Mouse (Mus musculus): ENCODE measurements at regions not wholly inside any gene's neighbourhood (a gene's known extent, or its start where the extent isn't known, plus 50 kb on each side); places are given as distances from the start of the nearest gene placed in this dataset.

DNA sequence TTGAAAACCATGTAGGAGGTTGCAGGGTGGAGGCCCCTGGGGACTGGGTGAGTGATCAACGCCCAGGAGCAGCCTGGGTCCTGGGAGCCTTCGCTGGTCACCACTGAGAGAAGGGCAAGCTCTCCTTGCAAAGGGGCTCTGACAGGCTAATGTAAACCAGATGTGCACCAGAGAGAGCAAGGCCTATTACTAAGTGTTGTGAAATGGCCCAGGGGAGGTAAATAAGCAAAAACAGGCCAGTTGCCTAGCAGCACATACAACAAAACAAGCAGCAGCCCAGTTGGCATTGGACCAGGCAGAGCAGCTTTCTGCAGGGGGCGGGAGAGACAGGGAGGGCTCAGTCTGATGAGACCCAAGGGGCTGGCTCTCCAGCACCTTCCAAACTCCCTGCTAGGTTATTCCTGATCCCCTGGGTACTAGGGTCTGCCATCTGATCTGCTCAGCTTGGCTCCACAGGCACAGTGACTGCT lies 239.5 kb upstream of the Fggy start:
- DNase-seq (ENCODE audit: low spot score), result peak; percentile 17

DNA sequence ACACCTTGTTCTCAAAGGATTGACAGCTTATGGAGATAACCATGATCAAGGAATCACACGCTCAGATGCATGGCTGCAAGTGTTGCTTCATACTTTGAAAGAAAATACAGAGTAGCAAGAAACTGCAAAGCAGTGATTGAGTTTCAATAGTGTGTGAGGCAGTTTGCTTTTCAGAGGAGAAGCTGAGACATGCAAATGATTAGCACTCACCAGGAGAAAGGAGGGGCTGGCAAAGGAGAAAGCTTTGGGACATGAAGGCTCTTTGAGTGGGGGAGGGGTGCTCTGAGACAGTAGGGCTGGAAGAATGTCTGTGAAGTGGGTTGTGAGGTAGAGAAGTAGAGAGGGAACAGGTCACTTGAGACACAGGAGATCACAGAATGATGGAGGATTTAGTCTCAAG lies 238.7 kb upstream of the Fggy start:
- no peak for DNase-seq (ENCODE audit: low spot score)

DNA sequence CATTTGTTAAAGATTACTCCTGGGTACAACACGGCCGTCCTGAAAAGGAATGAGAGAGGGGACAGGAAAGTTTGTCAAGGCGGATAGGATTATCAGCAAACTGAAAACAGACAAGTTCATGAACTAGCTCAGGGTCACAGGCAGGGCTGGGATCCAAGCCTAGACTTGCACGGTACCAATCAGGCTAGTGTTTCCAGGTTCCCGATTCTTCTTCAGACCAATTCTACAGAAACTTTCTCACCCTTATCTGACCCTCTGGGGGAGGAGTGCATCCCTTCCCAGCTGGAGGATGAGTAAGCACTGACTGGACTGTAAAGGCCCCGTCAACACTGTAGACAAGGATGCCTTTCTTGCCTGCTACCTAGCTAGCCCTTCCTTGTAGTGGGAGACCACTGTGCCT lies 238.3 kb upstream of the Fggy start:
- no peak for DNase-seq (ENCODE audit: low spot score)

DNA sequence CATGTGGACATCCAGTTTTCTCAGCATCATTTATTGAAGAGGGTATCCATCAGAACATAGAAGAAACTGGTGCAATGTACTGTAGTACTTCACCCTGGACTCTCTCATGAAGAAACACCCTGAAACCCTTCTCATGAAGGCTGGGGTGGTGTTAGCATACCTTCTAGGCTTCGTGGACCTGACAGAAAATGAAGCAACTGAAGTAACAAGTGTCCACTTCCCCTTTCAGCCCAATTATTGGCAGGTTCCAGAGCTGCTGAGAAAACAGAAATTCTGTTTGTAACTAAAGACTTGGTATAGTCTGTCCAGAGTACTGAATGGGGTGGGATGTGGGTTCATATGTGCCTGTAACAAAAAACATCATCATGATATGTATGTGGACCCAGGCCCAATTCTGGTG lies 231.4 kb upstream of the Fggy start:
- no peak for DNase-seq (ENCODE audit: low spot score)

DNA sequence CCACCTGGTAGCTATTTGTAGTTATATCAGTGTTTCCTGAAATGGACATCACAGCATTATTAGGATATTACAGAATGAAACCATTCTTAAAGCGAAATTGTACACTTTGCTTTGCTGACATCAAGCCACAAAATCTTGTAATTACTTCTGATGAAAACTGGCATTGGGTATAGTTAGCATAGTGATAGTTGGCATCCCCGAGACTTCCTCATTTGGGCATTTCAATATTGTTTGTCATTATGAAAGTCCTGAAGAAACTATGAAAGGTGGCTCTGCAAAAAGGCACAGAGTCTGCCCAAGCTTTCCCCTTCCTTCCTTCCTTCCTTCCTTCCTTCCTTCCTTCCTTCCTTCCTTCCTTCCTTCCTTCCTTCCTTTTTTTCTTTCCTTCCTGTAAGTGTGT lies 217.5 kb upstream of the Fggy start:
- DNase-seq (ENCODE audit: low spot score), result no peak

DNA sequence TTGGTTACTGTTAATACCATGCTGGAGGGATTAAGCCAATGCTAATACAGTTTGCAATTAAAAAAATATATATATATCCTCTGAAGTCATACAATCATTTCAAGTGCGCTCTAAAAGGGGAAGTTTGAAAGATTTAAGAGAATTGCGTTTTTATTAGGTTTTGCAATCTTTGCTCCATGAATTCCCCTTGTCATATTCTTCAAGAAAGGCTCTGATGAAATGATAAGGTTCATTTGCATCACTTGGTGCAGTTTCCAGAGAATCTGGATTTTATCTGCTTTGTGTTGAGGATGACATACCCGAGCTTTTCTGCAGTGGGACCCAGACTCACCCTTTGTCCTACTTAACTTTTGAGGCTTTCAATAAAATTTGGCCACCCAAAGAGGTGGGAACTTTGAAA lies 216.4 kb upstream of the Fggy start:
- DNase-seq (ENCODE audit: low spot score), result no peak

DNA sequence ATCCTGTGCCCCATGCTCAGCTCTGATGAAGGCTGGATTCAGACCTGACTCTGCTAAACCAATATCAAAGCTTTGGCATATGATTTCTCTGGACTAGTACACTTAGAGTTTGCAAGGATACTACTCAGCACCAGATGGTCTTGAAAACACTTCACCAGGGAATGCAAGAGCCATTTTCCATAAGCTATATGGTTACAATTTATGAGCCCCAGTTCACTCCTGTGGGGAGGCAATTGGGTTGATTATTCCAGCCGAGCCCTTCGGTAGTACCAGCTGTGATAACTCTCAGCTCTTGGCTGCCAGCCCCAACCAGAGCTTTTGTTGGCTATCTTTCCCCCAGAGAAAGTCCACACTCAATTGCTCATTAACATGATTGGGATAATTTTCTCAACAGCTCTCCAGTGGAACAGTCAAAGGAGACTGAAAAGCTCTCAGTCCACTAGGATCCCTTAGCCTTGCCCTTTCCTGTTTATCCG lies 210.5 kb upstream of the Fggy start:
- DNase-seq (ENCODE audit: low spot score), result peak; percentile 56

DNA sequence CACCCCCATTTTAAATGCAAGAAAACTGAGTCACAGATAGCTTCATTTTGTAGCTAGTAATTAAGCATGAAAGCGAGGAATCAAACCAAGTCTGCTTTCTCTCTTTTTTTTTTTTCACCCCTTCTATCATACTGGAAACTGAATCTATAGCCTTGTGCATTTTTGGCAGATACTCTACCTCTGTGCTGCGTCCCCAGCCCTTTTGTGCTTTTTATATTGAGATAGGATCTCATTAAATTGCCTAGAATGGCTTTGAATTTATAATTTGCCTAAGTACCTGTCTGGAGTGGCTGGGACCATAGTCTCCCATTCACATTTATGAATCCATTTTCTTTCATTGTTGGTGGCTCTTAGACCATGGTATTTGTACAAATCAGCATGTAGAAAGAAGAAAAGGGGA lies 209.9 kb upstream of the Fggy start:
- no peak for DNase-seq (ENCODE audit: low spot score)

DNA sequence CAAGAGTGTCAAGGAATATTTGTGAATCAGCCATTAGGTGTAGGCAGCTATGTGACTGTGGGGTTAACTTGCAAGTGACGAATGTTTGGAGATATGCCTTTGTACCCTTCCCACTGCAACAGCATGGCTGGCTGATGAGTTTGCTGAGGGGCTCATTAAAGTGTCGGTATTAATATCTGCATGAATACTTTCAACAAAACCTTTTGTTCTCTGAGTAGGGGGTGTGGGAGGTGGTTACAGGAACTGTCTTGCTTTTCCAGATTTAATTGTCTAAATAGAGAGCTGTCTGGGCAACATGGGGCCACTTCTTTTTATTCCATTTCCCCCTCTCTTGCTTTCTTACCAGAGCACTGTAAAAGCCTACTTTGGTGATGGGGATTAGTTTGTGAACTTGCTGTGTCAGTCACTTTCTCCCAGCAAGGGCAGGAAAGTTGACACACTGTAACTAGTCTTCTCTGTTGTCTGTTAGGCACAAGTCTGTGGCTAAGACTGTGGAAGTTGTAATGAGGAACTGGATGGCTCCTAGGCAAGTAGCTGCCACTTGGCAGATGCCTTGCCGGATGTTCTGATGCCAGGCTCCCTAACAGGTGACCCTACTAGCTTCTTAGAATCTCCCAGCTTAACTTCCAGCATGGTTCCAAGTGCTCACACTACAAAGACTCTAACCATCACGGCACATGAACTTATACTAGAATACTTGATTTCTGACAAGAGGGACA lies 208.7 kb upstream of the Fggy start:
- DNase-seq (ENCODE audit: low spot score), result no peak

DNA sequence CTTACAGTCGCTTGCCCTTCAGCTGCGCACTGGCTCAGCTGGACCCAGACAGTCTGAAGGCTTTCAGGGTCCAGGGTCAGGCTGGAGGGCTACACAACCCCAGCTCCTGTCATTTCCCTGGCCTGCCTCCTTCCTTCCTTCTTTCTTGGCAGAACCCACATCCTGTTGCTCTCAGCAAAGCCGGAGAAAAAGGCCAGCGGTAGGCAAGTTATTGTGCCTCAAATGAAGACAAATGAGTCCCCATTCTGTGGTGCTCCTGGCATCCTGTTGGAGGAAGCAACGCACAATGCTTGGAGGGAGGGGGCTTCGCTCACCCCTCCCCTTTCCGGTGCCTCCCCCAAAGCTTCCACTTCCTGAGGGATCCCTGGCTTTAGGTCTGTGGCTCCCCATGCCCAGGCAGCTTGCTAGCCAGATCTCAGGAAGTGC lies 203.4 kb upstream of the Fggy start:
- no peak for DNase-seq (ENCODE audit: low spot score)

DNA sequence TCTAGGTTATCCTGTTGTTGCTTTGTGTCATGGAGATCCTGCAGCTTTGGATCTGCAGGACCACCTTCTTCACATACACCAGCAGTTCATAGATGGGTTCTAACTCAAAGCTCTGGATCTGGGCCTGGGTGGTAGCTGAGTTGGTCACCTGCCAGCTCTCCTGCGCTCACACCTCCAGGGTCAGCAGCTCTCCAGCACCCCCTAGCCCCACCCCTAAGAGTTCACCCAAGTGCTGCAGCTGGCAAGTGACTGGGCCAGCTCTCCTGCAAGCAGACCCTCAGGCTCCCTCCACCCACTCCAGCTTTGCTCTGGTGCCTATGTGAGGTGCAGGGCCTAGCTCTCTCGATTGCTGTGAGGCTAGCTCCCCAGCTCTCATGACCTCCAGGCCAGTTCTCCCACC lies 198.6 kb upstream of the Fggy start:
- DNase-seq (ENCODE audit: low spot score), result no peak

DNA sequence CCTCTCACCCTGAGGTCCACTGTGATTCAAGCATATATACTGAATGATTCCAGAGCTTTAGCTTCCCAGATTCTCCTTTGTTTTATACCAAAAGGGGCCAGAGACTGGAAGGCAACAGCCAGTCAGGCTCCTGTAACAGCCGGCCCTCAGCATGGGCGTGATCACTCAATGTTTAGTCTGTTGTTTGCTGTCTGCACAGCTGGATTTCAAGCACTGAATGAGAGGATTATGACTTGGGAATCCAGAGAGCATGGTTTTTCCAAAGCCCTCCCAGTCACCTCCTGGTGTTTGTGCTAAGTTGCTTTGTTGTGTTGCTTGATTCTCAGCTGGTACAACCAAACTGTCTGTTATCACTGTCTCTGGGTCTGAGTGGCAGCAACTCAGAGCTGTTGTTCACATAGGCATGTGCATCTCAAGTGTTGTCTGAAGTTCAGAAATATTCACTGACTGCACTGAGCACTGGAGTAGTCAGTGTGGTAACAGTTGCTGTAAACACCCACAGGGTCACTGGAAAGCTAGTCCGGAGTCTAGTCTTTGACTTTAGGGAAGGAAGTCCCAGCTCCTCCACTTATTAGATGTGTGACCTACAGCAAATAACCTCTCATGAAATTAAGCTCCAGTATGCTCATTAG lies 196.9 kb upstream of the Fggy start:
- DNase-seq (ENCODE audit: low spot score), result no peak

DNA sequence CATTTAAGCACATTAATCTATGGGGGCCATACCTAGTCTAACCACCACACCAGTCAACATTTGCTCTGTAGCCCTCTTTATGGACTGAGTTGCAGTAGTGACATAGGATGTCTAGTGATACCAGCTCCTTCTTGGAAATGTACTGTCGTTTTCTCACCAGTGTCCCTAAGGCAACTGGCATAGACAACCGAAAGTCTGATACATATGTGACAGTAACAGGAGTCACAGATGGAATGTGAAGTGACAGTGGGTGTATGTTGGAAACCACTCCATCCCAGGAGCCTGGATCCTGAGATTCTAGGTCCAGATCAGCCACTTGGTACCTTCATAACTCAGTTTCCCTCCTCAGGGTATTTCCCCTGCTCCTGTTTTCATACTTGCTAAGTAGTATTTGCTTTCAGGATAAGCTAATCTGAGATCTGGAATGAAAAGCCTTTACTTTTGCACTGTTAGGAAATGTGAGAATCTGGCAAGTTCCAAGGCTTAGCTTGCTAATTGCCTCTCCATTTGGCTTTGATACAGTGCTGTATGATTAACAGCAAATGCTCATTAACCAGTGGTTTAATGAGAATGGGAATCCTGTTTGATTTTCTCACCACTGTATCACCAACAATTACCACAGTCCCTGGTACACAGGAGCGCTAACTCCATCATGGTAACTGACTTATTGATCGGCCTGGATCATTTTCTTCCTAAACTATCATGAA lies 192.8 kb upstream of the Fggy start:
- no peak for DNase-seq (ENCODE audit: low spot score)

DNA sequence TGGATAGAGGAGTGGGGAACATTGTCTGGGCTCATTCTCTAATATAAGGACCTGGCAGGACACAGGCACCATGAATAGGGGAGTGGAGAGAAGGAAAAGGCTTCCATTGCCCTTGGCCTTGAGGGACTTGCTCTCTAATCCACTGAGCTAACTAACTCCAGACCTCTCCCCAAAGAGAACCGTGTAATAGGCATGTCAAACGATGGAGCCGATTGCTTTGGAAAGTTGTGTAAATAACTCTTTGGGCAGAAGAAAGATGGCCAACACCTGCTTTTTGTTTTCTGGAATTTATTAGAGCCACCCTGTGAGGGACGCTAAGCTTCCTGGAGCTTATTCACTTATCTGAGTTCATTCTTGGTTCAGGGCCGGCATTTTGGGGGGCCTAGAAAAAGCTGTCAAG lies 180.9 kb upstream of the Fggy start:
- DNase-seq (ENCODE audit: low spot score), result no peak

DNA sequence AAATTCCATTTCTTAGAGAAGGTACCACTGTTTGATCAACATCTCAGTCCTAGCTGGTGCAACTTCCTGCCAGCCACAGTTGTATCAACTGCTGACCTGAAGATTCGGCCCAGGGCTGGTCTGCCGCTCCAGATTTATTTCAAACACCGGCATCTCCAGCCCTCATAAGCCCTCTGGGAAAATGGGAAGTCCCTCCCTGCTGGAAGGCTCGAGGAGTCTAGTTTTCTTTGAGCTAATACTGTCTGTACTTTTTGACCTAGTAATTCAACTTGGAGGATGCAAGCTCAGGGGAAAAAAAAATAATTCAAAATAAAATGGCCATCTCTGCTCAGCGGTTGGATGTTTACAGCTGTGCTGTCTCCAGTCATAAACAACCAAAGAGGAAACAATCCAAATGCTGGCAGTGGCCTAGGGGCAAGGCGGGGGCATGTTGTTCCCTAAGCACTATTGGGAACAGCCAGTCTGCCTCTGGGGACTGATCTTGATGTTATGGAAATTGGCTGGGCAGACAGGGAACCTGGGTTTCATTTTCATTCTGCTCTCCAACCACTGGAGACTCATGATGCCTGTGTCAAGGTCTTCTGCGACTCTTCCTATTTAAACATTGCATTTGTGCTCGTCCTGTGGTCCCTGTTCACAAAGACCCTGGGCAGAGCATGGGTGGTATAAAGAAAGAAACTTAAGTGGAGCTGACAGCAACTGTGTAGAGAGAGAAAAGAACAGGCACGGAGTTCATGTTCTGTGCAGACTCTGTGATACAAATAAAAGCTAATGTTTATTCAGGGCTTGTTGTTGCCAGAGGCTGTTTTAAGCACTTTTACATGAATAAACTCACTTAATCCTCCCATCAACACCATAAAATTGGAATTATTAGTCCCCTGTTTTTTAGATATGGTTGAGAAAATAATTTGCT lies 179.8 kb upstream of the Fggy start:
- no peak for DNase-seq (ENCODE audit: low spot score)

DNA sequence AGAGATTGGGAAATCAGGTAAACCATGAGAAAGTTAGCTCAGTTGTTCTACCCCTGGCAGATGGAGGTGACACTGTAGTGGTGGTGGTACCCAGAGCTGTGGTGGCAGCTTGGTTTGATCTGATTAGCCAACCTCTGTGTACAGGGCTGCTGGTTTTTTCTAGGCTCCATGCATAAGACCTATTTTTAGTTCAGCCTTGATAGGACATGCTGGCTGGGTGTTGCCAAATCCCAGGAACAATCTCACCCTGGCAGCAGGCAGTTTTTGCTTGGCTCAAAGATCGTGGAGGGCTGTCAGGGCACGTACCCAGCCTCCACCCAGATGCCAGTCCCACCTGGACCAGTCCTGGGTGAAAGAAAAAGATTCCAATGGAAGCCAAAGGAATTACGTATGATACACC lies 178.7 kb upstream of the Fggy start:
- DNase-seq (ENCODE audit: low spot score), result peak; percentile 53

DNA sequence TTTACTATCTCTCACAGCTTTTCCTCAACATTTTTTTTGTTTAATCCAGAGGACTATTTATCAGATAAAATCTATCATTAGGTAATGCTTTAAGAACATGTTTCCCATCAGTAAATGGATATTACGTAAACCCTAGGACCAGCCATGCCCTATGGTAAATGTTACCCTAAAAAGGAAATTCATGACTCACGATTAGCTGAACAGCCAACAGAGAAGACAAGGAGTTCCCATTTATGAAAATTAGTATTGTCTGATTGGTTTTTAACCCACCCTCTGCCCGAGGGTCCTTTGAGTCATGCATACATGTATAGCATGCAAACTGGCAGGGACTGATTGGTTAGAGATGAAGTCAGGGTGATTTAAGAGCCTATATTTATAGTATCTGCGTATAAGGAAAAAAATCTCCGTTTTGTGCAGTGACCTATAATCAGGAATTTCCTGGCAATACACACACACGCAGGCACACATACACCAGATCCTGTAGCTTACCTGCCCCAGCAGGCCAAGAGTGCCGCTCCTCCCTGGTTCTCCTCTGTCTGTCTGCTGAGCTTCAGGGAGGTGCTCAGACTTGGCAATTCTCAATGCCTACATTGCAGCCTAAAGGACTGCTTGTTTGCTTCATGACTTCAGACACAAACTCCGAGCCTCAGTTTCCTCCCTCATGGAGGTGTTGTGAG lies 174.0 kb upstream of the Fggy start:
- no peak for DNase-seq (ENCODE audit: low spot score)

DNA sequence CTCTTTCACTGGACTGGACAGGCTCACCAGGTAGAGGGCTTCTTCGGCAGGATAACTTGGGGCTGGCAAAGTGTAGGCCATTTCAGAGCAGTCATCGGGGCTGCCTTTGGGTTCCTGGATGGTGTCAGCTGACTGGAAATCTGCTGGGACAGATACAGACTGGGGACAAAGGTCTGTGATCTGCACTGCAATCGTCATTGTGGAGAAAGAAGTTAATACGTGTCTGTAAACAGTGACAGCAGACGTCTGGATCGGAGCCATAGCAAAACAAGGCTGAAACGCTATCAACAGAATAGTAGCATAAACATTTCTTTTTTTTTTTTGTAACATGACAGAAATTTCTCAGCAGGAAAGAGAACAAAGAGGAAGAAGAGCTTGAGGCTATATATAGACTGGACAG lies 171.8 kb upstream of the Fggy start:
- DNase-seq (ENCODE audit: low spot score), result no peak

DNA sequence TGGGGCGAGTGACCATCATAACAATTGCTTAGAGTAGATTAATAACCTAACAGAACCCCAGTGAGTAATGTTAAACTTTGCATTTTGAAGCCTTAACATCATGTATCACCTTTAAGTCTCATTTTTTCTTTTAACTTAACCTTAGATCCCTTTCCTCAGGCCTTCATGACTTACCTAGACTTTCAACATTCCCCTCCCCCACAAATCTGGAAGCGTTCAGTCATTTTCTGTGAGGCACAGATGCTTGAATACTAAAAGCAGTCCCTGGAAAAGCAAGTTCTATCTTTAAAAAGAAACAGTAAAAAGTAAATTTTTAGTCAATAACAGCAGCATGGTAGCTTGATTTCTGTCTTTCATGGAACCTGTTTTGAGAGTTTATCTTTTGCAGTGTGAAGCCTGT lies 171.3 kb upstream of the Fggy start:
- DNase-seq (ENCODE audit: low spot score), result no peak

DNA sequence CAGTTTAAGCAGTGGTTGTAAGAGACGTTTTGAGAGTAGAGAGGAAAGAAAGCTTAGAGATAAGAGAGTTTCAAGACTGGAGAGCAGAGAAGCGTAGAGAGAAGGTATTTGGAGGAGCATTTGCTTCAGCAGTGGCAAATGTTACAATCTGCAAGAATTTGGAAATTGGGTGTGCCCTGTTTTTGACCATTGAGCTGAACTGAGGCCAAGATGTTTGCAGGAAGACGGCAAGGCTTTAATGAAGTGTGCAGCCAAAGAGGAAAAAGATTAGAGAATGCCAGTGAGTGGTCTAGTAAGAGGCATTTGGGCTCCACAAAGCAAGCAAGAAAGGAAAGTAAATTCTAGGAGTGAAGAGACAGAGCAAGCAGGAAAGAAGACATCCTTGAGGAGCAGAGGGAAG lies 168.8 kb upstream of the Fggy start:
- DNase-seq (ENCODE audit: low spot score), result no peak

DNA sequence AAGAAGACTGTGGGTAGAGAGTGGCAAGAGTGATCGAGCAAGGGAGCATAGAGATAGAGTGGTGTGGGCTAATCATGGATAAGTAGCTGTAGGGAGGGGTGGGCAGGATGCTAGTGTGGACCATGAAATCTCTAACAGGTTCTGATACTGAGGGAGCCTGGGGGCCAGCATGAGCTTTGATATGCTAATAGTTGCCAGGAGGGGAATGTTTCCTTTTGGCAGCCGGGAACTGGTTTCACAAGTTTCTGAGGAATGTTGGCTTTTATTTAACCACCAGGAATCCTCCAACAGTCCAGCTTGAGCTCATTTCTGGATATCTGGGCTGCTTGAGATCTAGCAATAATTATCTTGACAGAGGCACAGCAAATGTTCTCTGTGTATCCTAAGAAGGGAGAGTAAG lies 167.7 kb upstream of the Fggy start:
- no peak for DNase-seq (ENCODE audit: low spot score)

DNA sequence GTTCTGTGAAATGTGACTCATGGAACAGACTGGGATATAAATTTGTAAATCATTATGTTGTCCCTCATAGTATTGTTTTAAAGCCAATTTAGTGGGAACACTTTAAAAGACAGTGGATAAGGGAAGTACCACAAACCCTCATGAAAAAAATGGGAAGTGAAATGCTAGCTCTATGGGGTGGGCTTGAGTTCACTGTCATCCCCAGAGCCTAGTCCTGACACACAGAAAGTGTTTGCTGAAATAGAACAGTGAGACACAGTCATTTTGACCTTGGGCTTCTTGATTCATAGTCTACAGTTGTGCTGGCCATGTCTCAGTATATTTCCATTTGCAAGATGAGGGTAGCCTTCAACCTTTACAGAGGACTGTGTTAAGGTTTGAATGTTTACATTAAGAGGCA lies 166.8 kb upstream of the Fggy start:
- DNase-seq (ENCODE audit: low spot score), result no peak
